Mouse (Mus musculus) testis, adult 2 months (tissue): ENCODE data around the gene Zswim4. TPM values are rescaled to one million over a fixed set of nuclear protein-coding genes. Genes with fewer than 3 reads are reported as not detected.
"Not testable (repeated sequence)": the region's sequence is repeated elsewhere in the genome, so short reads cannot be mapped to it uniquely, and the experiment has no call there.

Source experiments
- H3K27ac ChIP-seq: fragments of 200-500 bp; 2 replicates; pipeline ENCODE4 v1.5.1; 2012; ENCODE audit warnings: low read depth, low read length; ENCODE audit not compliant: control insufficient read depth, insufficient read depth
- H3K27me3 ChIP-seq: fragments of 200-500 bp; 2 replicates; pipeline ENCODE4 v1.6.1; 2012; ENCODE audit warnings: mild to moderate bottlenecking, low read length, moderate library complexity; ENCODE audit not compliant: control insufficient read depth, insufficient read depth
- H3K36me3 ChIP-seq: fragments of 200-500 bp; 2 replicates; pipeline ENCODE4 v1.6.1; 2012; ENCODE audit warnings: mild to moderate bottlenecking, low read length; ENCODE audit not compliant: control insufficient read depth, insufficient read depth
- H3K4me1 ChIP-seq: fragments of 200-500 bp; 2 replicates; pipeline ENCODE4 v1.6.1; 2012; ENCODE audit warnings: low read length; ENCODE audit not compliant: control insufficient read depth, insufficient read depth
- H3K4me3 ChIP-seq: fragments of 200-500 bp; 2 replicates; pipeline ENCODE4 v1.5.1; 2012; ENCODE audit warnings: low read depth, mild to moderate bottlenecking, low read length, moderate library complexity, mixed read lengths; ENCODE audit not compliant: control insufficient read depth
- CTCF ChIP-seq: fragments of 200-500 bp; IDR thresholded peaks from 2 replicates; pipeline ENCODE4 v1.5.1; 2012; ENCODE audit warnings: low read depth, mild to moderate bottlenecking, inconsistent platforms, low read length, moderate library complexity; ENCODE audit not compliant: control insufficient read depth, insufficient read depth, insufficient replicate concordance
- POLR2A ChIP-seq: fragments of 200-500 bp; IDR thresholded peaks from 2 replicates; pipeline ENCODE4 v1.6.1; 2012; ENCODE audit warnings: low read depth, mild to moderate bottlenecking, inconsistent platforms, low read length, moderate library complexity; ENCODE audit not compliant: control insufficient read depth
- polyA plus RNA-seq: library from polyadenylated mRNA; depleted of rRNA; stranded (reverse); fragments of >200 nt; gene quantifications from 2 replicates; pipeline ENCODE4 v1.2.3, GENCODE M21; 2012; rRNA removed

Gene Zswim4
- polyA plus RNA-seq = 16.9 and 17.4 TPM in 2 replicates

DNA sequence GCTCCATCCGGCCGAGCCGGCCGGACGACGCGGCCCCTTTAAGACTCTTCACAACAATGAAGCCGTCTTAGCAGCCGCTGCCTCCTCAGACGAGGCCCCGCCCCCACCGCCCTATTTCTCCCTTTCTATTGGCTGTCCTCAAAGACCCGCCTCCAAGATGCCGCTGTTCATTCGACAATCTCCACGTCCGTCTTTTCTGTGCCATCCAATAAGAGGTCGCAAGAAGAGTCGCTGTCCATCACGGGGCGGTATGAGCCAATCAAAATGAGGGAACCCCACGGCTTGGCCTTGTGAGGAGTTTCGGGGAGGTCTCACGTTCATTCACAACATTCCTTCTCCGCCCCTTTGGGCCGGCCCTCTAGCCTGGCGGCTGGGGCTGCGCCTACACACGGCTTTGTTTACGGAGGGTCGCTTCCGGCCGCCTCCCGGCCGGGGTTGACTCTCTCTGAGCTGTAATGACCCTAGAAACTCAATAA lies at the start of gene Zswim4:
TSS of gene Zswim4 (minus strand) at position 58 of the 476 bp plus-strand sequence.
- Histone ChIP-seq H3K4me1 (peaks cover 23% of the 10 kb centered on the region), H3K27ac (peak within 1 kb of the TSS; percentile 54), H3K27me3 (no peaks in the 10 kb centered on the region), H3K4me3 (peak within 1 kb of the TSS; percentile 93), H3K36me3 (no peaks in the 10 kb centered on the region)
- TF ChIP-seq CTCF (no peak), POLR2A (peak; percentile 46)

GRCm38 (mm10) chr8:84285665-84286064 lies 48.8 kb upstream of the Zswim4 start:
- TF ChIP-seq CTCF = peak; percentile 43; the same call in 1 of the 2 replicates
- H3K4me3 ChIP-seq, H3K27ac ChIP-seq, H3K36me3 ChIP-seq, H3K27me3 ChIP-seq, H3K4me1 ChIP-seq: not testable (repeated sequence)

DNA sequence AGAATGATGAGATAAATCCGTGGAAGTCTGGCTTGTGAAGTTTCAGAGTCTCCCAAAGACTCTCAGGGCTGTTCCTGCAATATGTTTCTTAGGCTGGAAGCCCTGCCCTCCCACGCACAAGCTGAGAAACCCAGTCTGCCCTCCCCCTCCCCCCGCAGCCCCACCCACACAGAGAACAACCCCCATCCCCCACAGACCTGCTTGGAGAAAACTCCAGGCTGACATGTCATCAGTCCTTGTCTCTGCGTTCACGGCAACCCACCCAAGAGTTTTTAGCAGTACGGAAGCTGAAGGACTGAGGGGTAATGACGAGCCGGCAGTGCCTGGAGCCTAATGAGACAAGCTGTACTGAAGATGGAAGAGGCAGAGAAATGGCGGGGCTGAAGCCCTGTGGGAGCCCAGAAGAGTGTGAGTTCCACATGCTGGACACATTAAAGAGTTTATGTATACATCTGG lies 47.8 kb upstream of the Zswim4 start:
- no peaks in the 10 kb centered on the region for H3K36me3 ChIP-seq
- no peak for TF ChIP-seq POLR2A
- H3K4me1 ChIP-seq = no peaks in the 10 kb centered on the region
- H3K4me3 ChIP-seq = no peak overlapping the region; the same call in 1 of the 2 replicates
- no peak overlapping the region for H3K27ac ChIP-seq
- H3K27me3 ChIP-seq = no peaks in the 10 kb centered on the region

DNA sequence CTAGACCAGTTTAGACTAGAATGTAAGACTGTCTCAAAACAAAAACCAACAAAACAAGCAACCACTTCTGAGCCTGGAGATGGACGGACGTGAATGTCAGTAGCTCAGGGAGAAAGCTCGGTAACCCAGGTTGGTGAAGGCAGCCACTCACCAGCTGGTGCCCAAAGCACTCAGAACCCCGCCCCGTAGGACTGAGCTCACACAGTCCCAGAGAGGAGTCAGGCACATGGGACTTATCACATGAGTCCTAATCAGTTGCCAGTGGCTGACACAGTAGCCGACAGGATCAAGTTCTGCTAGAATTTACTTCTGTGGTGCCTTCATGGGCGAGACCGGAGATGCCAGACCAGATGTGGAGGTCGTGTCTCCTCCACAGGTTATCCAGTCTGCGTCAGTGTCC lies 43.9 kb upstream of the Zswim4 start:
- no peak for TF ChIP-seq POLR2A
- TF ChIP-seq CTCF = no peak
- Histone ChIP-seq H3K27me3 (no peaks in the 10 kb centered on the region), H3K36me3 (no peaks in the 10 kb centered on the region), H3K4me3 (no peak overlapping the region), H3K27ac (no peak overlapping the region), H3K4me1 (peaks cover 11% of the 10 kb centered on the region)

GRCm38 (mm10) chr8:84276447-84276846 lies 39.6 kb upstream of the Zswim4 start:
- Histone ChIP-seq H3K4me3 (no peak overlapping the region), H3K27me3 (no peaks in the 10 kb centered on the region), H3K4me1 (peaks cover 11% of the 10 kb centered on the region), H3K36me3 (no peaks in the 10 kb centered on the region), H3K27ac (no peak overlapping the region)
- no peak for TF ChIP-seq POLR2A

GRCm38 (mm10) chr8:84273968-84274367 lies 37.1 kb upstream of the Zswim4 start:
- H3K27me3 ChIP-seq = no peaks in the 10 kb centered on the region
- H3K4me3 ChIP-seq = no peak overlapping the region
- no peak overlapping the region for H3K27ac ChIP-seq
- peaks cover 15% of the 10 kb centered on the region for H3K4me1 ChIP-seq
- H3K36me3 ChIP-seq = no peaks in the 10 kb centered on the region
- no peak for TF ChIP-seq CTCF

DNA sequence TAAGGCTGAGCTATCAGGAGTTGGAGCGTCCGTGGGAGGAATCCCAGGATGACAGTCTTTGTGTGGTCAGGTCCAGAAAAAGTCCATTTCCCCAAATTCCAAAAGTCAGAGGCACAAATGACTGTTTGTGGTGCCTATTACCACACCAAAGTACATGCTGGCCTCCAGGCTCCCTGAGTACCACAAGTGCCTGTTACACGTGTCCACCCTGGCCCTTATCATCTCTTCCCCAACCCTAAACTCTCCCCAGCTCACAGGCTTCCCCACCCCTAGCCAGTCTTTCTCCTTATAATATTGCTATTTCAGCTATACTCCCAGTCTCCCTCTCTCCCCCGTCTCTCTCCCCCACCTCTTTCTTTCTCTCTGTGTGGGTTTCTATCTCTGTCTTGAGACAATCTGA lies 35.4 kb upstream of the Zswim4 start:
- no peak overlapping the region for H3K27ac ChIP-seq
- TF ChIP-seq CTCF = no peak
- TF ChIP-seq POLR2A = no peak
- peaks cover 10% of the 10 kb centered on the region for H3K4me1 ChIP-seq
- no peaks in the 10 kb centered on the region for H3K36me3 ChIP-seq
- no peak overlapping the region for H3K4me3 ChIP-seq
- no peaks in the 10 kb centered on the region for H3K27me3 ChIP-seq

DNA sequence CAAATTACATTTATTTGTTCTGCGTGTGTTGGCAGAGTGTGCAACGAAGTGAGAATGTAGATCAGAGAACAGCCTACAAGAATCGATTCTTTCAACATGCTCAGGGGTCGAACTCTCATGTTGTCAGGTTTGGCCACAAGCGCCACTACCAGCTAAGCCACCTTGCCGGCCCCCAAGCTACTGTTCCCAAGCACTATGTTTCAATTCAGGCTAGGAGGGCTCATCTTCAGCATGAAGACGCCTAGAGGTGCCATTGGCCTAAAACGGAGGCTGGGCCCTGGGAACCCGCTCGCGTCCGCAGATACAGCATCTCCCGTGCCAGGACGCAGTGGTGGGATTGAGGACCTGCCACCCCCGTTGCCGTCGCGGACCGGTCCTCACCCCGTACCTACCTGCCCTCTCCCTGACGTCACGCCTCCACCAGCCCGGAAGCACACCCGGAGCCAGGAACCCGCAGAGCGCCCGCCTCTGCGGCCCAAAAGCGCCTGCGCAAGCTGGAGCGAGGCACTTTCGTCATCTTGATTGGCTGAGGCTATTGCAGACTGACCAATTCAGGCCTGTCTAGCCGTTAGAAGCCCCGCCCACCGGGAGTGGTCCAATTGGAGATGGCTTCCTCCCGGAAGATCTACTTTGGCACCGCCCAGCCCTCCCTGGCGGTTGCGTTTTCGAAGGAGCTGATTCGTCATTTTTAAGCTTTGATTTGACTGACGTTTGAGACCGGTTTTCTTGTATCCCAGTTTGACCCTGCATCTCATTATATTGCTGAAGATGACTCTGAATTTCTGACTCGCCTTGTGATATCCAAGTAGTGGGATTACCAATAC lies 33.3 kb upstream of the Zswim4 start, which contains the start of gene Ccdc130:
TSS of gene Ccdc130 (minus strand) at position 431 of the 824 bp plus-strand sequence.
- Histone ChIP-seq H3K36me3 (no peaks in the 10 kb centered on the region; the same call in 1 of the 2 replicates), H3K4me1 (peaks cover 5% of the 10 kb centered on the region; the same call in 1 of the 2 replicates), H3K4me3 (peak within 1 kb of the TSS; percentile 98), H3K27me3 (no peaks in the 10 kb centered on the region), H3K27ac (peak within 1 kb of the TSS; percentile 95)
- no peak for TF ChIP-seq CTCF
- peak; percentile 91 for TF ChIP-seq POLR2A
